In genomic region chr13:23535137-23536075, GRCm38 (mm10) we compare ENCODE assay signal across 1 mouse cellular context.
TF ChIP-seq lines count a peak whose summit lies in the region.

Hist1h3g (plus strand) TSS chr13:23535422.

TF ChIP-seq in CH12.LX, 34 proteins besides CTCF, POLR2A, EP300 and RAD21 (continued from another document):
- TF ChIP-seq POLR2AphosphoS2 (IDR thresholded peaks at IDR 0.05; ENCODE audit: low read depth, low read length) (peak; percentile 100), MAZ (IDR thresholded peaks at IDR 0.05; ENCODE audit: low read depth, low read length) (0 out of 2 replicates have a peak, but pooled peaks have one; percentile 13), MXI1 (IDR thresholded peaks at IDR 0.05; ENCODE audit: low read depth, low read length) (0 out of 2 replicates have a peak, but pooled peaks have one; percentile 25), TBP (conservative IDR thresholded peaks at IDR 0.05; ENCODE audit: low read depth, low read length) (peak; percentile 98), CHD1 (IDR thresholded peaks at IDR 0.05; ENCODE audit: low read depth, low read length) (peak; percentile 95; the same call in 1 of the 2 replicates), CHD2 (IDR thresholded peaks at IDR 0.05; ENCODE audit: low read length) (peak; percentile 88), USF2 (conservative IDR thresholded peaks at IDR 0.05; ENCODE audit: low read depth, low read length) (peak; percentile 18), IRF4 (IDR thresholded peaks at IDR 0.05; ENCODE audit: low read depth, low read length) (peak; percentile 31; the same call in 1 of the 2 replicates), HCFC1 (IDR thresholded peaks at IDR 0.05; ENCODE audit: low read depth, low read length) (peak; percentile 48)
